Mouse (Mus musculus): ENCODE results near the gene 6030458C11Rik.
"Not testable (repeated sequence)": the region's sequence is repeated elsewhere in the genome, so short reads cannot be mapped to it uniquely, and the experiment has no call there.

Gene 6030458C11Rik

DNA sequence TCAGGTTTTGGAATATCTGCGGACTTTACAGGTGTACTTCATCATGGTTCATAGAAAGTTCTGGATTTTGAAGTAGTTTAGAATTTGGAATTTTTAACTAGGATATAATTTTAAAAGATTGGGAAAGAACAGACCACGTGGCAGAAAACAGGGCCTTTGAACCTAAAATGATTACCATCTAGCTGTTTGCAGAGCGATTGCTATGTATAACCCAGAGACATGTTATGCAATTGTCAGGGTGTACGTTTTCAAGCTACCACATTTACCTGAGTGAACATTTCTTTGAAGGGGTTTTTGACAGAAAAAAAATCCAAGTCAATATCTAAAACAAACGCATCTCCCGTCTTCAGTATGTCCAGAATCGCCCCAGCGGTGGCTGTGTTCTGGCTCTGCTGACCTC lies 6.9 kb downstream of the 6030458C11Rik start:
- no peak for DNase-seq

DNA sequence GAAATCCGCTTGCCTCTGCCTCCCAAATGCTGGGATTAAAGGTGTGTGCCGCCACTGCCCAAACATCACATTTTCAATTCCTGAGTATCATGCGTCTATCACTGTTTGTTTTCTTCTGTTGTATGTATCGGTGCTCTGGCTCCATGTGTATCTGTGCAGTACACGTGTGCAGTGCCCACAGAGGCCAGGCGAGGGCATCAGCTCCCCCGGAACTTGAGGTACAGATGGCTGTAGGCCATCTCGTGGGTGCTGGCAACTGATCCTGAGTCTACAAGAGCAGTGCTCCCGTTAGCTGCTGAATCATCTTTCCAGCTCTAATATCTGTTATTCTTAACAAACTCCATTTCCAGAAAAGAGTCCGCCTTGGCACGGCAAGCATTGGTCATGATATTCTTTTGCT lies 11.8 kb downstream of the 6030458C11Rik start:
- no peak for DNase-seq

DNA sequence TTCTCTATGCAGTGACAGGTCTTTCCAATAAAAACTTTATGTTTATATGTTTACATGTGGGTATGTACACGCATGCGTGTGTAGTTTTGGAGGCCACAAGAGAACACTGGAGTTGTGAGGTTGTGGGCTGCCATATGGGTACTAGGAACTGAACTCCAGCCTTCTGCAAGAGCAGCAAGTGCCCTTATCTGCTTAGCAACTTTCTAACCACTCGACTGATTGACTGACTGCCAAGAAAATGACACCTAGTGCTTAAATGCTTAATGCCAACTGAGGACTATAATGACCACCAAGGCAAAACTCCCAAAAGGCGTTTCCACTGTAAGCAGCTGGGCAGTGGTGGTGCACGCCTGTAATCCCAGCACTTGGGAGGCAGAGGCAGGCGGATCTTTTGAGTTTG lies 15.1 kb downstream of the 6030458C11Rik start:
- no peak for DNase-seq

DNA sequence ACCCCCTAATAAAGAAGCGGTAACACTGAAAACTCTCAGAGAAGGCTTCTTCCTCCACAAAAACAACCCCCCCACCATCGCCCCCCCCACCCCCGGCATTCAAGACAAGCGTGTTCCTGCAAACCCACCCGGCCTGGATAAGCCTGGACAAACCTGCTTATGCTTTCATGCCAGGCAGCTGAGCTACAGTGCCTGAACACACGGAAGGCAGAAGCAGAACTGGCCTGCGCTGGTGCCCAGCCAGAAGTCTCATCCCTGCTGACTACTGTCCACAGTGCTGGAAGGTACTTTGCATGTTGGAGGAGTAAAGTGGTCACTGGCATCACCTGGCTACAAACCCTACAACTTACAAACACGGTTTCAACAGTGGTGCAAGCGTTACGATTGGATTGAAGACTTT lies 17.4 kb downstream of the 6030458C11Rik start:
- DNase-seq = no peak

DNA sequence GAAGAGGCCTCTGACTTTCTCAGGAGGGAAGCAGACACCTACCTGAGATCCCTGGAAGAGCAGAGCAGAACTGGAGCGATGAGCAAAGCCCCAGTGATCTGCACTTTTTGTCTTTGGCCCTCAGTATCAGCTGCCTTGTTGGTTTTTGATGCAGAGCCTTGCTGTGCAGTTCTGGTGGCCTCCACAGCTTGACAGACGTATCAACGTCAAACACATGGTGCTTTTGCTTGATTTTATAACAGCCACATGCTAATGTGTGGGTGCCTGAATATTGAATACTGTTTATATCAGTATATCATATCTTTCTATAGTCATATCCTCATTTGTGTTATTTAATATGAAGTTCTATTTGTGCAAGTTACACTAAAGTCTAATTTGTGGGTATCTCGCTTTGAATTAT lies 19.4 kb downstream of the 6030458C11Rik start:
- DNase-seq = no peak

DNA sequence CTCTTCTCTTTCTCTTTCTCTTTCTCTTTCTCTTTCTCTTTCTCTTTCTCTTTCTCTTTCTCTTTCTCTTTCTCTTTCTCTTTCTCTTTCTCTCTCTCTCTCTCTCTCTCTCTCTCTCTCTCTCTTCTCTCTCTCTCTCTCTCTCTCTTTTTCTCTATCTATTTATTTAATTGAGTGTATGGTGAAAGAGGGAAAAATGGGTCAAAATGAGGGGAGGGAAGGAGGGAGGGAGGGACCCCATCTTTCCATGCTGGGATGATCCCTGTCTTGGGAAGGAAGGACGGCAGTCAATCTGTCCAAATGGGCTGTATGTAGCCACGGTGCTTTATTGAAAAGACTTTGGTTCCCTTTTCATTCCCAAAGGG lies 23.3 kb downstream of the 6030458C11Rik start:
- not testable (repeated sequence) for DNase-seq

DNA sequence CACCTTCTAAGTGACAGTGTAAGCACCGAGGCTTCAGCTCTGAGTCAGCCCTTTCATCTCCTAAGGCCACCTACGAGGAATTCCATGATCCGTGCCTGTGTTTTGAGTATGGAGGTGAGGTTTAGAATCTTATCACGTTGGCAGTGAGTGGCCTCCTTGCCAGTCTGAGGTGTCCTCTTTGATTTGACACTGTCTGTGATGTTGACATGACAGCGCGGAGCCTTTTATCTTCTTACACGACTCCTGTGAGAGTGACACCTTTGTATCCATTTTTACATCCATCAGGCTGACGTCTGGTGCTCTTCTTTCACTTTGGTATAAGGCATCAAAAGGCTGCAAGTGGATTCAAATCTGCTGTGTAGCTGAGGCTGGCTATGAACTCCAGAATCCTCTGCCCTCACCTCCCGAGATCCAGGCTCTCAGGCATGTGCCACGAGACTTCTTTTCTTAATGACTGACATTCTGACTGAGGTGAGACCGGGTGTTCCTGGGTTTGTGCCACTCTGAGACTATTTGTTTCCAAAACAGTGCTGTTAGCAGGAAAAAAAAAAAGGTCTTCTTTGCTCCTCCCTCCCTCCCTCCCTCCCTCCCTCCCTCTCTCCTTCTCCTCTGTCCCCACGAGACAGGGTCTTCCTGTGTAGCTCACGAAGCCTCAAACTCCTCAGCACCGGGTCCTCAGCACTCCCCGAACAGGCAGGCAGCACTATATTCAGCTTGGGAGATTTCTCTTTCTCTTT lies 23.9 kb downstream of the 6030458C11Rik start:
- DNase-seq = no peak

DNA sequence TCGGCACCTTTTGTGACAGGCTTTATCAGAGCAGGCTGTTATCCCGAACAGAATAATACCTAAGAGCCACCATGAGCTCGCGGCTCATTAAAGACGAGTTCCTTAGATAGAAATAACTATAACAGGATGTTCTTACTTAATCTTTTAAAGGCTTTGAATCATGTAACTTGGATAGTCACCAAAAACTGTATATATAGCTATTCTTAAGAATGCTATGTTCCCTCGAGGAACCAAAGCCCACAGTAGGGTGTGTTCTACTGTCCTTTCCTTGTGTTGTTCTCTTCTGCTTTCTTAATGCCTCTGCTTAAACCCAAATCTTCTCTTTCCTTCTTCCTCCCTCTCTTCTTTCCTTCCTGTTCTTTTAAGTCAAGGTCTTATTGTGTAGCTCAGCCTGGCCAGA lies 26.4 kb downstream of the 6030458C11Rik start:
- DNase-seq = no peak

DNA sequence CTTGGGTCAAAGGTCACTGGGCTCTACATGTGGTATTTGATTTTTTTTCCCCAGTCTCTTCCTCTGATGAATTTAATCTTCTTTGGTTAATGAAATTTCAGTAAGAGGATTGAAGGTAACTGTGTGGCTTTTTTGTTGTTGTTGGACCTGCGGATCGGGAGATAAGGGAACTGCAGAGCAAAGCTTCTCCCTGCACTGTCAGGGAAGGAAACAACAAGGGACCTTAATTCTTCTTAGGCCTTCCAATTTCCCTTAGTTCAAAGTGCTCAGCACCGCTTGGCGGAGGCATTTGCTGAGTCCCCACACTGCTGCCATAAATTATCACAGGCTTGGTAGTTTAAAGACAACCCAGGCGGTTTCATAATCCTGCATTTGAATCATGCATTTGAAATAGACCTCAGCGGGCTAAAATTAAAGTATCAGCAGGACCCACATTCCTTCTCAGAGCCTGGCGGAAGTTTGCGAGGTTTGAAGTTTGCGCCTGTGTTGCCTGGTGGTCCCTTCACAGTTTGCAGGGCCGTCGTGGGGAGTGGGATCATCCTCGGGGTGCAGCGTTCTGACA lies 28.5 kb downstream of the 6030458C11Rik start:
- no peak for DNase-seq

DNA sequence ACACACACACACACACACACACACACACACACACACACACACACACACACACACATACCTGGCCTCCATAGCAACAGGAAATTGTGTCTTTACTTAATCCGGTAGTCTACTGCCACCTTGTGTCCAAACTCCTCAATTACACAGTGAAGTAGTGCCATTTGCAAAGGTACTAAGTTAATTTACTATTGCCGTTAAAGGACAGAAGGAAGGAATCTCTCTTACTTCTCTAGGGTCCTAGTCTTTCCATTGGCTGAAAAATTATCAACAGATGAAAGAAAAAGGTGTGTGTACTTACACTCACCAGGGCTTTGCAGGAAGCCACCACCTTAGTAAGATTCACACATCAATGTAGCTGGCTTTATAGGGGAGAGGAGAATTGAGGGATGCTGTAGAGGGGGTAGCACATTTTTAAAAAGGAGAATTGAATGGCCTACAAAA lies 29.0 kb downstream of the 6030458C11Rik start:
- DNase-seq = peak in 1 of 2 experiments; percentile 61

DNA sequence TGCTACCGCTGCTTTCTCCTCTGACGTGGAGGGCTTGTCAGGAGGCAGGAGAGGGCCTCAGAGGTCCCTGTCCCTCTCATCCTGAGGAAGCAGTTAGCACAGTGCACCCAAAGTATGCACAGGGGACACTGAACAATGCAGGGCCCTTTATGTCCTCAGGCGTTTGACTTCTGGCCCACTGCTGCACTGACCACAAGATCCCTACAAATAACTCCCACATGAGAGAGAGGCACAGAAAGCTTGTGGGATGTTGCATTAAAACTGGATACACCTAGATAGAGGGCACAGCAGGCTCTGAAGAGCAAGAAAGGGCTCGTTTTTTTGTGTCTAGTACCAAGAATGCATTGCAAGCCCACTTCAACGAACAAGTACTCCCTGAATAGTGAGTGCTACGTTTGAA lies 30.1 kb downstream of the 6030458C11Rik start:
- no peak for DNase-seq

DNA sequence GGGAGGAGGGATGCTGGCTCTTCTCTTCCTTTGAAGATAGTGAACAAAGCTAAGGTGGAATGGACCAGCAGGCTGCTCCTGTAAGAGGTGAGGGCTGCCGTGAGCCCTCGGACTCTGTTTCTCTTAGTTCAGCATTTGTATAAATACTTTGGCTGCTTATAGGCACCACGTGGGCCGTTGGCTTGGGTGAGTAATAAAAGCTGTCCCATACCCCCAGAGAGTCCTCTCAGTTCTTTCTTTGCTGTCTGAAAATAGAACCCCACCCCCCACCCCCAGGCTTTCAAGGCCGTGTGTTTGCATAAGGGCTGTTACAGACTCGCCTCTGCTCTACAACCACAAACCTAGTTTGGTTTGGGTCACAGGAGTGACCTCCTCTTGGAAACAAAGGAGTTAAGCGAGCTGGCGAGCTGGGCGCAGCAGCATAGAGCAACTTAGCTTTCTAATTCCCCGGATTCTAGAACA lies 35.0 kb downstream of the 6030458C11Rik start:
- no peak for DNase-seq

DNA sequence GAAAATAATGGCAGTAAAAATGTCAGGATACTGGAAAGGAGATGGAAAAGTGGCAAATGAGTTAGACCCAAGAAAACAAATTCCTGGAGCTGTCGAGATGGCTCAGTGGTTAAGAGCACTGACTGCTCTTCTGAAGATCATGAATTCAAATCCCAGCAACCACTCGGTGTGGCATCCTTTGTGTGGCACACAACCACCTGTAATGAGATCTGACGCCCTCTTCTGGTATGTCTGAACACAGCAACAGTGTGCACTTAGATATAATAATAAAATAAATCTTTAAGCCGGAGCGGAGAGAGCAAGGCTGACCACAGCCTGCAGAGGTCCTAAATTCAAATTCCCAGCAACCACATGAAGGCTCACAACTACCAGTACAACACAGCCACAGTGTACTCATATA lies 35.9 kb downstream of the 6030458C11Rik start:
- no peak for DNase-seq

DNA sequence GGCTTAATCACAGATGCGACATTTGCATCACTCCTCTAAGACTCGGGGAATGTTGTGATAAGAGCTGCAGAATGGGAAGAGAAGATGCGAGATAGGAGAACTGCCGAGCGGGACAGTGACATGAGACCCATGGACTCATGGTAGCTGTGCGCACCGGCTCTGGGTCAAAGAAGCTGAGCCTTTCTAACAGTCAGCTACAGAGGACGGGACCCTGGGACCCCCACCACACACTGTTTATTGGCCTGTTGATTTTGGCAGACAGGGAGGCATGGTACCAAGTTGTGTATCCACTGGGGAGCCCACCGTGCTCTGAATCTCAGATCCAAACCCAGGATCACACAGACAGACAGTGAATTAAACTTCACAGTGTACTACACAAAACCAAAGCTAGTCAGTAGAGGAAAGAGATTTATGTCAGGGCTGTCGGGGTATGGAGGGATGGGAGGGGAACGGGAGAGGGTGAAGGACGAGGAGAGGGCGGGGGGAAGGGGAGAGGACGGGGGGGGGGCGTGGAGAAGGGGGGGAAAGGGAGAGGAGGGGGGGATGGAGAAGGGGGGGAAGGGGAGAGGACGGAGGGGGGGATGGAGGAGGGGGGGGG lies 42.6 kb downstream of the 6030458C11Rik start:
- no peak for DNase-seq

DNA sequence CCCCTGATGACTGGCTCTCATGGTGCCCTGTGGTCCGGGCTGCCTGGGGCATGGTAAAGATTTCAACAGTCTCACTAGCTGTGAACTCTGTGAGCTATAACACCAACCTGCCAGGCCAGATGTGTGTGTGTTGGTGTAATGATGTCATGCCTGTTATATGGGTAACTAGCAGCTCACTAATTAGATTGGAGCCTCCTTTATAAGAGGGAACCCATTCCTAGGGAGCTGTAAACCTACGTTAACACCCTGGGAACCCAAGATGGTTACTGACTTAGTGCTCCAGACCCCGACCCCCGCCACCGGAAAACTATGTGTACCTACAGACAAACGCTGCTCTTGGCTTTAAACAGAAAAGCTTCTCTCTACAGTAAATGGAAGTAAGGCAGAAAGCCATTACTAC lies 43.2 kb downstream of the 6030458C11Rik start:
- no peak for DNase-seq

DNA sequence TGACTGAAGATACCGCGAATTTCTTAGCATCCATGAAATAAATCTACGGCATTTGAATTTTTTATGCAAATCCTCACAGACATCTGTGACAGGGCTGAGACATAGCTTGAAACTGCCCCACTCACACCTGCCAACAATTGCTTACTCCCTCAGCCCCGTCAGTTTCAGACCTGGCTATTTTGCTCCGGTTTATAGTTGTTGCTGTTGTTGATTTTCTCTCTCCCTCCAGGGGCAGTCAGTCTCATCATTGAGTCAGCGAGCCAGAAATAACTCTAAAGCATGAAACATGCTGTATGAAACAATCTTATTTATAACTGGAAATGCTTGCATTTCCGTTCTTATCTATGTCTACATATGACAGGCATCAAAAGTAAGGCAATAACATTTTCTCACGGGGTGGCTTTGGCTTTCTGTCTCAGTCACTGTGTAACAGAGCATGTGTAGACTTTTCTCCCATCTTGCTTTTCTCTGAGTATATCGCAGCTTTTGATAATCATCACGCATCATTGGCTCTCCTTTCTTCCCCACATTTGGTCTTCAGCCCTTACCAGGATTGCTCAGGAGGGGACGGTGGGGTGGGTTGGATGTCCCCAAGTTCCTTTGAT lies 50.2 kb downstream of the 6030458C11Rik start:
- no peak for DNase-seq

DNA sequence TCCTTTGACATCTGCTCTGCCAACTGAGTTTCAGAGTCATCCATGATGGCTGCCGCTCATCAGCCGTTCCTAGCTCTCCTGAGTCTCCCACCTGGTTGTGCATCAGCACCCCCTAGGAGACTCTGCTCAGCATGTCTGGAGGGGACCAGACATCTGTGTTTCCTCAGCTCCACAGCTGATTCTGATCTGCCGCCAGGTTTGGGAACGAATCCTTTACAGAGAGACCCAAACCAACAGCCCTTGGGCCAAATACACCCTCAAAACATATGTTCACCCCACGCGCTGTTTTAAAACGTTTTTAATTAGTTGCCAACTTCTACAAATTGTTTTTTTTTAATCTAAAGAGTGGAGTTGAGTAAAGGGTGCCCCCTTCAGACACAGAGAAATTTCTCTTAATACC lies 53.5 kb downstream of the 6030458C11Rik start:
- DNase-seq = no peak

DNA sequence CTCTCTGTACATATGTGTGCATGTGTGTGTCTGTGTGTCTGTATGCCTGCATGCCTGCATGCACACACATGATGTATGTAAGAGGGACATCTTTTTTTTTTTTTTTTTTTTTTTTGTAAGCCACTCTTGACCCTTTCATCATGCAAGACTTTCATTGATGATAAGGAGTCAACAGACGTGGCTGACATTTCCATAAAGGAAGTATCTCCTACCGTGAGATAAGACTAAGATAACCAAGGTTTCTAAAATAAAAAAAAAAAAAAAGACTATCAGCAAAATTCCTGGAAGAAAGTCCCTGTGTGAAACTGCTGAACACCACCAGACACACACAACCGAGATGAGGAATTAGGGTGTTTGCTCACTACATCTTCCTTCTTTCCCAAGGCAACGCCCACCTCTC lies 57.6 kb downstream of the 6030458C11Rik start:
- no peak for DNase-seq

DNA sequence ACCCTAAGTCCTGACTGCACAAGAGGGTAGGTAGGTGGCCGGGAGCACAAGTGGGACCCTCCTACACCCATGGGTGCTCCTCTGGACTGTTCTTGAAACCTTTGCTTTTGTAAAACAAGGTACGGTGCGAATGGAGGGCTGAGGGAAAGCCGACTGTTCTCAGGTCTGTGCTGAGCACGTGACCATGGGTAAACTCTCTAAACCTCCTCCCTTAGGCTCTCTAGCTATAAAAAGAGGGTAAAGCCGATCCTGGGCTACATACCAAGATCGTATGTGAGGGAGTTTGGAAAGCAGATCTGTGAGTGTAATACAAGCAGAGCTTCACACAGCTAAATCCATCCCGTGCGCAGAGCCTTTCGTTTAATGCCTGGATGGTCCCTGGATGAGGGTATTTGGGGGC lies 61.3 kb downstream of the 6030458C11Rik start:
- no peak for DNase-seq

DNA sequence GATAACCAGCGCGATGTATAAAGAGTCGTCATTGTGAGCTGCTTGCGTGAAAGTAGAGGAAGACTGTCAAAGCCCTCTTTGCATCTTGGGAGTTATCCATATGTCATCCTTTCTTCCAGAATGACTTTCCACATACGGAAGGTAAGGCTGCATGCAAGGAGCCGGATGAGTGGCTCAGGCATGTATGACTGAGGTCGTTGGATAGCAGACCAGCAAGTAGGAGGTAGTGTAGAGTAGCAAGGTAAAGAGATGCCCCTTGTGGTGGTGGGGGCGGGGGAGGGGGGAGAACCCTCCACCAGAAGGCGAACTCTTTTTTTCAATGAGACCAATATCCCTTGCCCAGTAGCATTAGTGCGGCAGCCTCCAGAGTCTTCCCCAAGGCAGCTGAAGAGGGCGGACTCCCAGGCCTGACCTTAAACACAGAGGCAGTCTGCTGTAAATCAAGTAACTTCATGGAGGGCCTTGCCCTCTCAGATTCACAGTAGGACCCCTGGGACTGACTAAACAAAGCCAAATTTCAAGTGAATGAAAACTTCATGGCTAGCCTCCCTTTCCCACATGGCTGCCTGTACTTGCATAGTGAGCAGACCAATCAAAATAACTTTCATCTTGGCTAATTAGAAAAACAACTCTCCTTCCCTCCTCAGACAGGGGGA lies 62.1 kb downstream of the 6030458C11Rik start:
- DNase-seq = no peak

DNA sequence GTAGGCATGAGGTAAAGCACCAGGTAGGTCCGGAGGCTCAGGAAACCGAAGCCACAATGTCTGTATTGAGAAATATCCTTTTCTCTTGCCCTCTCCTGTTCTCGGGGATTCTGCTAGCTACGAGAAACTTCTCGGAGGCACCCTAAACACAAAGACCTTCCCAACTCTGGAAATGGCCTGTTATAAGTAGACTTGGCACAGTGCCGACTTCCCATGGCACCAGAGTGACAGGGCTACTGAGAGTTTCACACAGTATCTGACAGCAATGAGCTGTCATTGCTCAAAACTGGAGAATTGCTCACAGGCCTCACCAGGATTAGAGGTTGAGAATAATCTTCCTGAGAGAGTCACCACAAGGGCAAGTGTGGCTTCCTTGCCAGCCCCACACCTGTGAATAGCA lies 63.7 kb downstream of the 6030458C11Rik start:
- DNase-seq = no peak

DNA sequence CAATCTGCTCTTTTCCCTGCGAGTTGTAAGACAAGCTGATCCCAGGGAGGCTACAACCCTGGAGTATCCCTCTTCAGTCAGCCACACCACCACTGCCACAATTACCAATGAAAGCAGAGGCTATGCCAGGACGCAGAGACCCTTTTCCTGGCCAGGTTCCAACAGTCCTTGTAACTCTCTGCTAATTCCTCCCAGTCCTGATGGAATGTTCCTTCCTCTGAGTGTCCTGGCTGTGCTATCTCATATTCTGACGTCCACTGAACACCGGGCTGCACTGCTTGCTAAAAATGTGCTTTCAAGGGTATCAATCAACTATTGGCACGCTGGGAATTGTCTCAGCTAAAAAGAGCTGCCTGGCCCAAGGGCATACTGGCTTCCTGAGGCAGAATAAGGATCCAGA lies 66.0 kb downstream of the 6030458C11Rik start:
- DNase-seq = no peak
